Mouse (Mus musculus): Measurements from ENCODE around the gene Peak1. TPM values are rescaled to one million over a fixed set of nuclear protein-coding genes. Genes with fewer than 3 reads are reported as not detected.
"Not testable (repeated sequence)": the region's sequence is repeated elsewhere in the genome, so short reads cannot be mapped to it uniquely, and the experiment has no call there.

The Peak1 gene
- polyA plus RNA-seq, 1 experiment from 2014 or later = 23.1 TPM

GRCm38 (mm10) chr9:56453038-56453815, 35.4 kb upstream of the Peak1 start:
- Histone ChIP-seq H3K4me2 (replicated peaks; ENCODE audit: low read depth, low read length) (no peak overlapping the region), H3K9me3 (ENCODE audit: control insufficient read depth, low read length) (no peaks in the 10 kb centered on the region), H3K4me1 (ENCODE audit: control insufficient read depth, insufficient read depth, low read length) (no peaks in the 10 kb centered on the region), H3K9ac (ENCODE audit: low read depth, low read length) (no peak overlapping the region), H3K36me3 (ENCODE audit: control insufficient read depth, insufficient read depth, low read length) (no peaks in the 10 kb centered on the region), H3K27ac (ENCODE audit: low read depth, low read length) (no peak overlapping the region), H3K4me3 (ENCODE audit: low read length) (no peak overlapping the region), H3K27me3 (ENCODE audit: control insufficient read depth, insufficient read depth, low read length) (no peaks in the 10 kb centered on the region)
- WGBS = 94% methylated on average over 2 of the region's 2 CpGs
- no peak for ATAC-seq (ENCODE audit: low FRiP score, low TSS enrichment)

GRCm38 (mm10) chr9:56451570-56451969, 33.7 kb upstream of the Peak1 start:
- no peak for ATAC-seq (ENCODE audit: low FRiP score, low TSS enrichment)
- Histone ChIP-seq H3K9ac (ENCODE audit: low read depth, low read length) (no peak overlapping the region), H3K4me2 (replicated peaks; ENCODE audit: low read depth, low read length) (no peak overlapping the region), H3K4me3 (ENCODE audit: low read length) (no peak overlapping the region), H3K27me3 (ENCODE audit: control insufficient read depth, insufficient read depth, low read length) (no peaks in the 10 kb centered on the region), H3K36me3 (ENCODE audit: control insufficient read depth, insufficient read depth, low read length) (0 out of 2 replicates have a peak, but pooled peaks cover 3% of the 10 kb centered on the region), H3K4me1 (ENCODE audit: control insufficient read depth, insufficient read depth, low read length) (no peaks in the 10 kb centered on the region), H3K9me3 (ENCODE audit: control insufficient read depth, low read length) (no peaks in the 10 kb centered on the region), H3K27ac (ENCODE audit: low read depth, low read length) (no peak overlapping the region)
- WGBS = 90% methylated on average over 6 of the region's 6 CpGs

- Histone ChIP-seq H3K9me3 (ENCODE audit: control insufficient read depth, low read length) (no peaks in the 10 kb centered on the region), H3K9ac (ENCODE audit: low read depth, low read length) (no peak overlapping the region), H3K27me3 (ENCODE audit: control insufficient read depth, insufficient read depth, low read length) (no peaks in the 10 kb centered on the region), H3K4me1 (ENCODE audit: control insufficient read depth, insufficient read depth, low read length) (no peaks in the 10 kb centered on the region), H3K4me3 (ENCODE audit: low read length) (no peak overlapping the region), H3K27ac (ENCODE audit: low read depth, low read length) (no peak overlapping the region), H3K4me2 (replicated peaks; ENCODE audit: low read depth, low read length) (no peak overlapping the region), H3K36me3 (ENCODE audit: control insufficient read depth, insufficient read depth, low read length) (no peaks in the 10 kb centered on the region; the same call in 1 of the 2 replicates)
- ATAC-seq (ENCODE audit: low FRiP score, low TSS enrichment) = no peak
- WGBS = 61% methylated on average over 7 of the region's 7 CpGs
Observed at GRCm38 (mm10) chr9:56439699-56440098, 21.8 kb upstream of the Peak1 start.

GRCm38 (mm10) chr9:56437300-56437892, 19.5 kb upstream of the Peak1 start:
- not testable (repeated sequence) for H3K4me3 ChIP-seq (ENCODE audit: low read length); H3K9me3 ChIP-seq (ENCODE audit: control insufficient read depth, low read length); H3K4me2 ChIP-seq (replicated peaks; ENCODE audit: low read depth, low read length); H3K4me1 ChIP-seq (ENCODE audit: control insufficient read depth, insufficient read depth, low read length); H3K27me3 ChIP-seq (ENCODE audit: control insufficient read depth, insufficient read depth, low read length); H3K9ac ChIP-seq (ENCODE audit: low read depth, low read length); H3K36me3 ChIP-seq (ENCODE audit: control insufficient read depth, insufficient read depth, low read length); ATAC-seq (ENCODE audit: low FRiP score, low TSS enrichment); H3K27ac ChIP-seq (ENCODE audit: low read depth, low read length)
- WGBS = 94% methylated on average over 21 of the region's 29 CpGs

- Histone ChIP-seq H3K4me2 (replicated peaks; ENCODE audit: low read depth, low read length) (no peak overlapping the region), H3K9me3 (ENCODE audit: control insufficient read depth, low read length) (no peaks in the 10 kb centered on the region), H3K27me3 (ENCODE audit: control insufficient read depth, insufficient read depth, low read length) (no peaks in the 10 kb centered on the region), H3K27ac (ENCODE audit: low read depth, low read length) (no peak overlapping the region), H3K4me3 (ENCODE audit: low read length) (no peak overlapping the region), H3K9ac (ENCODE audit: low read depth, low read length) (no peak overlapping the region), H3K4me1 (ENCODE audit: control insufficient read depth, insufficient read depth, low read length) (no peaks in the 10 kb centered on the region), H3K36me3 (ENCODE audit: control insufficient read depth, insufficient read depth, low read length) (no peaks in the 10 kb centered on the region; the same call in 1 of the 2 replicates)
- ATAC-seq (ENCODE audit: low FRiP score, low TSS enrichment) = no peak
- 88% methylated on average over 5 of the region's 5 CpGs for WGBS
Observed at GRCm38 (mm10) chr9:56435821-56436526, 18.1 kb upstream of the Peak1 start.

GRCm38 (mm10) chr9:56424861-56425260, 7.0 kb upstream of the Peak1 start:
- 87% methylated on average over 4 of the region's 4 CpGs for WGBS
- Histone ChIP-seq H3K9ac (ENCODE audit: low read depth, low read length) (no peak overlapping the region), H3K4me1 (ENCODE audit: control insufficient read depth, insufficient read depth, low read length) (peaks cover 6% of the 10 kb centered on the region; the same call in 1 of the 2 replicates), H3K9me3 (ENCODE audit: control insufficient read depth, low read length) (no peaks in the 10 kb centered on the region), H3K4me3 (ENCODE audit: low read length) (no peak overlapping the region), H3K4me2 (replicated peaks; ENCODE audit: low read depth, low read length) (no peak overlapping the region), H3K27ac (ENCODE audit: low read depth, low read length) (no peak overlapping the region), H3K36me3 (ENCODE audit: control insufficient read depth, insufficient read depth, low read length) (no peaks in the 10 kb centered on the region), H3K27me3 (ENCODE audit: control insufficient read depth, insufficient read depth, low read length) (no peaks in the 10 kb centered on the region)
- no peak for ATAC-seq (ENCODE audit: low FRiP score, low TSS enrichment)

GRCm38 (mm10) chr9:56421991-56422390, 4.1 kb upstream of the Peak1 start:
- ATAC-seq (ENCODE audit: low FRiP score, low TSS enrichment) = no peak
- WGBS = 73% methylated on average over 5 of the region's 5 CpGs

GRCm38 (mm10) chr9:56420892-56421601, 3.2 kb upstream of the Peak1 start:
- Histone ChIP-seq H3K4me1 (ENCODE audit: control insufficient read depth, insufficient read depth, low read length) (peaks cover 6% of the 10 kb centered on the region; the same call in 1 of the 2 replicates), H3K4me2 (replicated peaks; ENCODE audit: low read depth, low read length) (no peak overlapping the region), H3K9me3 (ENCODE audit: control insufficient read depth, low read length) (no peaks in the 10 kb centered on the region), H3K27me3 (ENCODE audit: control insufficient read depth, insufficient read depth, low read length) (no peaks in the 10 kb centered on the region), H3K4me3 (ENCODE audit: low read length) (no peak overlapping the region), H3K36me3 (ENCODE audit: control insufficient read depth, insufficient read depth, low read length) (no peaks in the 10 kb centered on the region), H3K9ac (ENCODE audit: low read depth, low read length) (no peak overlapping the region), H3K27ac (ENCODE audit: low read depth, low read length) (no peak overlapping the region)
- no peak for ATAC-seq (ENCODE audit: low FRiP score, low TSS enrichment)
- WGBS = 87% methylated on average over 9 of the region's 9 CpGs

More at GRCm38 (mm10) chr9:56421991-56422390, 4.1 kb upstream of the Peak1 start:
- H3K9ac ChIP-seq (ENCODE audit: low read depth, low read length) = no peak overlapping the region
- no peaks in the 10 kb centered on the region for H3K27me3 ChIP-seq (ENCODE audit: control insufficient read depth, insufficient read depth, low read length)
- H3K9me3 ChIP-seq (ENCODE audit: control insufficient read depth, low read length) = no peaks in the 10 kb centered on the region
- no peak overlapping the region for H3K4me3 ChIP-seq (ENCODE audit: low read length)
- peaks cover 6% of the 10 kb centered on the region; the same call in 1 of the 2 replicates for H3K4me1 ChIP-seq (ENCODE audit: control insufficient read depth, insufficient read depth, low read length)
- no peaks in the 10 kb centered on the region for H3K36me3 ChIP-seq (ENCODE audit: control insufficient read depth, insufficient read depth, low read length)
- no peak overlapping the region for H3K4me2 ChIP-seq (replicated peaks; ENCODE audit: low read depth, low read length)
- H3K27ac ChIP-seq (ENCODE audit: low read depth, low read length) = no peak overlapping the region

Data from kidney, embryonic 14.5 days (tissue).